Mouse (Mus musculus) intestine, embryonic 14.5 days (tissue): ENCODE results near the gene Nudt21. TPM values are rescaled to one million over a fixed set of nuclear protein-coding genes. Genes with fewer than 3 reads are reported as not detected.

Source experiments
- ATAC-seq: fragments of 200-750 bp; cut with Nextera tagmentation; replicated peaks from 2 replicates; pipeline ENCODE4 v1.8.0; 2017; ENCODE audit warnings: low read depth, moderate number of reproducible peaks, moderate TSS enrichment, moderate library complexity; ENCODE audit not compliant: low FRiP score, low TSS enrichment
- DNase-seq: peaks from one replicate; pipeline ENCODE4 v3.0.0-alpha.2; 2018; ENCODE audit warnings: low spot score
- H3K27ac ChIP-seq: fragments of 300-500 bp; sonication (generic); 2 replicates; pipeline ENCODE4 v1.5.1; 2014; ENCODE audit warnings: low read depth, mild to moderate bottlenecking, control low read depth
- H3K27me3 ChIP-seq: fragments of 300-500 bp; sonication (generic); replicated peaks from 2 replicates; pipeline ENCODE4 v1.6.1; 2014; ENCODE audit warnings: low read length, control low read depth; ENCODE audit not compliant: control insufficient read depth, insufficient read depth
- H3K36me3 ChIP-seq: fragments of 300-500 bp; sonication (generic); 2 replicates; pipeline ENCODE4 v1.6.1; 2014; ENCODE audit warnings: low read length, control low read depth; ENCODE audit not compliant: control insufficient read depth, insufficient read depth
- H3K4me1 ChIP-seq: fragments of 300-500 bp; sonication (generic); replicated peaks from 2 replicates; pipeline ENCODE4 v1.6.1; 2014; ENCODE audit warnings: low read length, control low read depth, mixed read lengths; ENCODE audit not compliant: control insufficient read depth, insufficient read depth
- H3K4me2 ChIP-seq: fragments of 300-500 bp; sonication (generic); 2 replicates; pipeline ENCODE4 v1.6.1; 2014; ENCODE audit warnings: low read length
- H3K4me3 ChIP-seq: fragments of 300-500 bp; sonication (generic); 2 replicates; pipeline ENCODE4 v1.5.1; 2014; ENCODE audit warnings: low read depth, low read length, control low read depth, mixed read lengths
- H3K9ac ChIP-seq: fragments of 300-500 bp; sonication (generic); 2 replicates; pipeline ENCODE4 v1.6.1; 2014; ENCODE audit warnings: mild to moderate bottlenecking, low read length
- H3K9me3 ChIP-seq: fragments of 300-500 bp; sonication (generic); 2 replicates; pipeline ENCODE4 v1.6.1; 2016; ENCODE audit warnings: low read length, control low read depth; ENCODE audit not compliant: control insufficient read depth
- WGBS: fragments of 180-500 bp; shearing (Covaris S2); extraction: QIAGEN DNeasy Blood & Tissue Kit; methylation state at CpG from one replicate; pipeline ENCODE4 v1.1.7; 2014; 5-methylcytosine and 5-hydroxymethylcytosine counted together
- polyA plus RNA-seq: library from polyadenylated mRNA; unstranded; fragments of >200 nt; fragmentation: Nextera tagmentation; extraction: Ambion mirVana; gene quantifications from 2 replicates; pipeline ENCODE4 v1.2.1, GENCODE M21; 2014

Gene Nudt21
- polyA plus RNA-seq, 1 experiment from 2014 or later, result 128 TPM

GRCm38 (mm10) chr8:93980141-93980540 lies 56.7 kb downstream of the Nudt21 start:
- H3K4me1 ChIP-seq, result no peaks in the 10 kb centered on the region
- no peaks in the 10 kb centered on the region for H3K9me3 ChIP-seq
- H3K9ac ChIP-seq, result no peak overlapping the region
- ATAC-seq, result no peak
- H3K27me3 ChIP-seq, result no peaks in the 10 kb centered on the region
- DNase-seq, result no peak
- H3K4me2 ChIP-seq, result no peak overlapping the region
- H3K36me3 ChIP-seq, result peaks cover 87% of the 10 kb centered on the region
- 94% methylated on average over 4 of the region's 4 CpGs for WGBS
- no peak overlapping the region for H3K27ac ChIP-seq
- H3K4me3 ChIP-seq, result no peak overlapping the region

- no peak overlapping the region for H3K4me2 ChIP-seq
- no peak overlapping the region for H3K4me3 ChIP-seq
- no peaks in the 10 kb centered on the region for H3K9me3 ChIP-seq
- DNase-seq, result no peak
- ATAC-seq, result no peak
- H3K27ac ChIP-seq, result no peak overlapping the region
- no peaks in the 10 kb centered on the region for H3K4me1 ChIP-seq
- WGBS, result 92% methylated on average over 6 of the region's 6 CpGs
- no peak overlapping the region for H3K9ac ChIP-seq
- peaks cover 92% of the 10 kb centered on the region for H3K36me3 ChIP-seq
- no peaks in the 10 kb centered on the region for H3K27me3 ChIP-seq
Measured at GRCm38 (mm10) chr8:93976446-93977211, 60.2 kb downstream of the Nudt21 start.

GRCm38 (mm10) chr8:93975358-93975757 lies 61.5 kb downstream of the Nudt21 start:
- no peaks in the 10 kb centered on the region for H3K9me3 ChIP-seq
- no peak overlapping the region for H3K9ac ChIP-seq
- no peak overlapping the region for H3K4me3 ChIP-seq
- peaks cover 92% of the 10 kb centered on the region for H3K36me3 ChIP-seq
- 93% methylated on average over 2 of the region's 2 CpGs for WGBS
- no peak overlapping the region for H3K27ac ChIP-seq
- no peaks in the 10 kb centered on the region for H3K4me1 ChIP-seq
- H3K27me3 ChIP-seq, result no peaks in the 10 kb centered on the region
- DNase-seq (no peak), ATAC-seq (no peak)
- no peak overlapping the region for H3K4me2 ChIP-seq

GRCm38 (mm10) chr8:93974602-93975186 lies 62.1 kb downstream of the Nudt21 start:
- WGBS, result 76% methylated on average over 11 of the region's 11 CpGs
- Histone ChIP-seq H3K9ac (no peak overlapping the region), H3K27ac (no peak overlapping the region), H3K36me3 (peaks cover 88% of the 10 kb centered on the region), H3K4me2 (no peak overlapping the region), H3K27me3 (no peaks in the 10 kb centered on the region), H3K4me1 (no peaks in the 10 kb centered on the region), H3K4me3 (no peak overlapping the region), H3K9me3 (no peaks in the 10 kb centered on the region)
- no peak for DNase-seq
- no peak for ATAC-seq

GRCm38 (mm10) chr8:93973831-93974375 lies 62.9 kb downstream of the Nudt21 start:
- H3K9ac ChIP-seq, result no peak overlapping the region
- H3K4me1 ChIP-seq, result no peaks in the 10 kb centered on the region
- WGBS, result 93% methylated on average over 13 of the region's 13 CpGs
- H3K27me3 ChIP-seq, result no peaks in the 10 kb centered on the region
- H3K27ac ChIP-seq, result no peak overlapping the region
- no peak for DNase-seq
- no peak overlapping the region for H3K4me3 ChIP-seq
- H3K4me2 ChIP-seq, result no peak overlapping the region
- peaks cover 81% of the 10 kb centered on the region for H3K36me3 ChIP-seq
- no peak for ATAC-seq
- no peaks in the 10 kb centered on the region for H3K9me3 ChIP-seq

GRCm38 (mm10) chr8:93972971-93973734 lies 63.7 kb downstream of the Nudt21 start:
- 82% methylated on average over 14 of the region's 14 CpGs for WGBS
- DNase-seq (no peak), ATAC-seq (no peak)
- Histone ChIP-seq H3K36me3 (peaks cover 74% of the 10 kb centered on the region), H3K27me3 (no peaks in the 10 kb centered on the region), H3K27ac (no peak overlapping the region), H3K4me1 (no peaks in the 10 kb centered on the region), H3K9me3 (no peaks in the 10 kb centered on the region), H3K4me2 (no peak overlapping the region), H3K4me3 (no peak overlapping the region), H3K9ac (no peak overlapping the region)

GRCm38 (mm10) chr8:93972211-93972610 lies 64.6 kb downstream of the Nudt21 start:
- Histone ChIP-seq H3K4me3 (no peak overlapping the region), H3K4me2 (no peak overlapping the region), H3K9ac (no peak overlapping the region), H3K27me3 (no peaks in the 10 kb centered on the region), H3K4me1 (no peaks in the 10 kb centered on the region), H3K36me3 (peaks cover 65% of the 10 kb centered on the region), H3K9me3 (no peaks in the 10 kb centered on the region), H3K27ac (no peak overlapping the region)
- DNase-seq (no peak), ATAC-seq (no peak)
- WGBS, result 92% methylated on average over 5 of the region's 5 CpGs

- H3K9me3 ChIP-seq, result no peaks in the 10 kb centered on the region
- no peak overlapping the region for H3K4me2 ChIP-seq
- H3K9ac ChIP-seq, result no peak overlapping the region
- 85% methylated on average over 10 of the region's 10 CpGs for WGBS
- H3K4me3 ChIP-seq, result no peak overlapping the region
- no peaks in the 10 kb centered on the region for H3K4me1 ChIP-seq
- H3K36me3 ChIP-seq, result peaks cover 60% of the 10 kb centered on the region
- no peak overlapping the region for H3K27ac ChIP-seq
- DNase-seq, result no peak
- ATAC-seq, result no peak
- H3K27me3 ChIP-seq, result no peaks in the 10 kb centered on the region
Measured at GRCm38 (mm10) chr8:93971451-93971850, 65.4 kb downstream of the Nudt21 start.
